Mouse (Mus musculus) spleen, adult 2 months (tissue): Measurements from ENCODE around the gene Zbtb42.

ENCODE experiments used
- CTCF ChIP-seq: fragments of 200-500 bp; IDR thresholded peaks from 2 replicates; pipeline ENCODE4 v1.5.1; 2011; ENCODE audit warnings: mild to moderate bottlenecking, inconsistent platforms; ENCODE audit not compliant: insufficient read depth, insufficient read length, insufficient replicate concordance; ENCODE audit errors: extremely low read depth
- POLR2A ChIP-seq: fragments of 200-500 bp; IDR thresholded peaks from 2 replicates; pipeline ENCODE4 v1.6.1; 2011; ENCODE audit warnings: low read depth, low read length, inconsistent platforms

DNA sequence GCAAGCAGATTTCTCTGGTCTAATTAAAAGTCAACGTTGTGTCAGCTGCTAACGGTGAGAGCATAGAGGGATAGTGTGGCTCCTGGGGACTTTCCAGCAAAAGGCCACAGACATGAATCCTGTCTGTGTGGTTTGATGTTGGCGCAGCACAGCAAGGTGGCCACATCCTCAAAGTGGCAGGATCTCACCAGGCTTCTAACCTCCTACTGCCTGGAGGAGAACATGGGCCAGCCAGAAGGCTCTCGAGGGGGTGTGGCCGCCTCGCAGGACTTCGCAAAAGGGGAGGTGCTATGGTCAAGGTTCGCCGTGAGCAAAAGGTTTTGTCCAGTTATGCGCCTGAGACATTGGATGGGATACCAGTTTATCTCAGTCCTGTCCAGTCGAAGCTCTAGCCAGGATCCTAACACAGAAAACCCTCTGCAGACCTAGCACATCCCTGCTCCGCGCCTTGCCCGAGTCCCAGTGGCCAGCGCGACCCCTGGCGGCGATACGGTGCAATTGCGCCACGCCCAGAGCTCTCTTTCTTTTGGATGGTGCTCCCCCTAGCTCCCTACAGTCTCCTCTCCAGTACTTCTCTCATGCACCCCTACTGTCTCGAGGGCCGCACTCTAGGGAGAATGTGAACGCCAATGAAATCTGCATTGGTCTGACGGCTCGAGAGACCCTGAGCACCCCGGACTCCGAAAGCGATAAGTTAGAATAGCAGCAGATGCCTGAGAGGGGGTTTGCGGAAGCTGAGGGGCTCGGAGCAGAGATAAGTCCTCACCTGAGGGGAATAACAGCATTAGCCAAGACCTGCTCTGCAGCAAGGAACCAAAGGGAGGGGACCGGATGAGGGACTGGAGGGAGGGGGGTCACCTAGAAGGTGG, 28.3 kb downstream of the Zbtb42 start:
- TF ChIP-seq POLR2A, result no peak
- peak; percentile 99 for TF ChIP-seq CTCF
